Mouse (Mus musculus): ENCODE data around the gene Aprt. TPM values are rescaled to one million over a fixed set of nuclear protein-coding genes. Genes with fewer than 3 reads are reported as not detected.

Gene Aprt
- polyA plus RNA-seq, 1 experiment from 2014 or later = 262 TPM

DNA sequence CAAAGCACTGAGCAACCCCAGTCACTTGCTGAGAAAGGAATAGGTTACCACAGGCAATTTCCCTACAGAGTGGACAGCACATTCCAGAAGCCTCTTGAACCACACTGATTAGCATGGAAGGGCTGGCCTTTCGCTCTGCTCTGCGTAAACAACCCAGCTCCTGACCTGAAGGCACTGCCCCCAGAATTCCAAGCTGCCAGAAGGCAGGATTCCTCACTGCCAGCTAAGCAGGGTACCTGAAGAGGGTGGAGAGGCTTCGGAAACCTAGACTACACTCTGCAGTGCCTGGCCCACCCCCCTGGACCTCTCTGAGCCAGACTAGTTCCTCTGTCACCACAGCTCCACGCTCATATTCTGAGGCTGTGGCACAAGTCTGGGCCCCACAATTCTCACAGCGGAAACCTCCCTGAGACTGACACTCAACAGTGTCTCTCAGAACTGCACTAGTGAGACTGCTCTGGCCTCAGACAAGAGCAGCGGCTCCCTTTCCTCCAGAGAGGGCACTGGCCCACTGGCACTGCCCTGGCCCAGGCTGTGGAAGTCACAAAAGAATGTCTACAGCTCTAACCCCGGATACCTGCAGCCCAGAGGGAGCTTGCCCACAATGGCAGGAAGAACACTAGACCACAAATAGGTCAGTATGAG, 50.1 kb downstream of the Aprt start:
- peaks cover 75% of the 10 kb centered on the region for H3K4me1 ChIP-seq (ENCODE audit: control insufficient read depth, insufficient read depth, low read length)
- no peaks in the 10 kb centered on the region for H3K9me3 ChIP-seq (replicated peaks; ENCODE audit: control insufficient read depth, low read length)
- peak overlapping the region; percentile 46 for H3K4me2 ChIP-seq
- WGBS (ENCODE audit: insufficient replicate concordance) = 36% methylated on average over 7 of the region's 7 CpGs
- no peaks in the 10 kb centered on the region for H3K27me3 ChIP-seq (ENCODE audit: control insufficient read depth, insufficient read depth, low read length)
- peak overlapping the region; percentile 90 for H3K27ac ChIP-seq (ENCODE audit: low read depth, low read length)
- peak overlapping the region; percentile 58 for H3K9ac ChIP-seq (ENCODE audit: low read depth, low read length)
- no peak overlapping the region for H3K4me3 ChIP-seq (ENCODE audit: low read depth, low read length)
- H3K36me3 ChIP-seq (ENCODE audit: control insufficient read depth, insufficient read depth, low read length) = peaks cover 6% of the 10 kb centered on the region; the same call in 1 of the 2 replicates
- no peak; the same call in 1 of the 2 replicates for ATAC-seq (replicated peaks; ENCODE audit: insufficient number of reproducible peaks, low FRiP score, low TSS enrichment)

- Histone ChIP-seq H3K9ac (ENCODE audit: low read depth, low read length) (peak overlapping the region; percentile 58), H3K27ac (ENCODE audit: low read depth, low read length) (peak overlapping the region; percentile 90), H3K4me1 (ENCODE audit: control insufficient read depth, insufficient read depth, low read length) (peaks cover 70% of the 10 kb centered on the region), H3K4me3 (ENCODE audit: low read depth, low read length) (no peak overlapping the region), H3K9me3 (replicated peaks; ENCODE audit: control insufficient read depth, low read length) (no peaks in the 10 kb centered on the region), H3K36me3 (ENCODE audit: control insufficient read depth, insufficient read depth, low read length) (peaks cover 6% of the 10 kb centered on the region; the same call in 1 of the 2 replicates), H3K4me2 (peak overlapping the region; percentile 46), H3K27me3 (ENCODE audit: control insufficient read depth, insufficient read depth, low read length) (no peaks in the 10 kb centered on the region)
- no peak for ATAC-seq (replicated peaks; ENCODE audit: insufficient number of reproducible peaks, low FRiP score, low TSS enrichment)
- 48% methylated on average over 3 of the region's 3 CpGs for WGBS (ENCODE audit: insufficient replicate concordance)
These were observed 50.6 kb downstream of the Aprt start for GRCm38 (mm10) chr8:122526084-122526483.

- no peak overlapping the region for H3K4me3 ChIP-seq (ENCODE audit: low read depth, low read length)
These were observed 51.7 kb downstream of the Aprt start for GRCm38 (mm10) chr8:122525004-122525403.

More at GRCm38 (mm10) chr8:122525004-122525403, 51.7 kb downstream of the Aprt start:
- Histone ChIP-seq H3K36me3 (ENCODE audit: control insufficient read depth, insufficient read depth, low read length) (peaks cover 6% of the 10 kb centered on the region; the same call in 1 of the 2 replicates), H3K9me3 (replicated peaks; ENCODE audit: control insufficient read depth, low read length) (no peaks in the 10 kb centered on the region), H3K4me1 (ENCODE audit: control insufficient read depth, insufficient read depth, low read length) (peaks cover 72% of the 10 kb centered on the region), H3K27me3 (ENCODE audit: control insufficient read depth, insufficient read depth, low read length) (no peaks in the 10 kb centered on the region), H3K4me2 (peak overlapping the region; percentile 55), H3K9ac (ENCODE audit: low read depth, low read length) (no peak overlapping the region; the same call in 1 of the 2 replicates), H3K27ac (ENCODE audit: low read depth, low read length) (peak overlapping the region; percentile 90)
- ATAC-seq (replicated peaks; ENCODE audit: insufficient number of reproducible peaks, low FRiP score, low TSS enrichment) = peak; percentile 62; the same call in 1 of the 2 replicates
- WGBS (ENCODE audit: insufficient replicate concordance) = 60% methylated on average over 6 of the region's 6 CpGs

Small RNA genes lying within 50 kb of the gene (microRNA-seq; reads per million reads assigned to microRNA genes)
- not detected for gene Mir6396 (ENCODE audit: borderline number of aligned reads)

Other genes starting within 250 kb of the Aprt start
- not detected in 2 replicates for gene Trhr2, start 216.2 kb downstream of the Aprt start, polyA plus RNA-seq (2014; fragmentation: Nextera tagmentation; extraction: Ambion mirVana)
- 22.2 and 26.8 TPM in 2 replicates for gene Zc3h18, start 200.3 kb downstream of the Aprt start, polyA plus RNA-seq (2014; fragmentation: Nextera tagmentation; extraction: Ambion mirVana)
- not detected in 2 replicates for gene Il17c, start 154.9 kb downstream of the Aprt start, polyA plus RNA-seq (2014; fragmentation: Nextera tagmentation; extraction: Ambion mirVana)
- 169 and 174 TPM in 2 replicates for gene Cyba, start 144.0 kb downstream of the Aprt start, polyA plus RNA-seq (2014; fragmentation: Nextera tagmentation; extraction: Ambion mirVana)
- 28.0 and 29.0 TPM in 2 replicates for gene Mvd, start 133.5 kb downstream of the Aprt start, polyA plus RNA-seq (2014; fragmentation: Nextera tagmentation; extraction: Ambion mirVana)
- 3.0 and 4.2 TPM in 2 replicates for gene Snai3, start 116.2 kb downstream of the Aprt start, polyA plus RNA-seq (2014; fragmentation: Nextera tagmentation; extraction: Ambion mirVana)
- gene Rnf166, start 100.8 kb downstream of the Aprt start, polyA plus RNA-seq (2014; fragmentation: Nextera tagmentation; extraction: Ambion mirVana) = 28.1 and 34.4 TPM in 2 replicates
- 35.2 and 39.0 TPM in 2 replicates for gene Ctu2, start 100.8 kb downstream of the Aprt start, polyA plus RNA-seq (2014; fragmentation: Nextera tagmentation; extraction: Ambion mirVana)
- 17.4 and 19.4 TPM in 2 replicates for gene Piezo1, start 25.6 kb downstream of the Aprt start, polyA plus RNA-seq (2014; fragmentation: Nextera tagmentation; extraction: Ambion mirVana)
- gene Cdt1, start 8.9 kb downstream of the Aprt start, polyA plus RNA-seq (2014; fragmentation: Nextera tagmentation; extraction: Ambion mirVana) = 29.5 and 30.4 TPM in 2 replicates
- gene Galns, start 34.6 kb upstream of the Aprt start, polyA plus RNA-seq (2014; fragmentation: Nextera tagmentation; extraction: Ambion mirVana) = 11.4 and 12.3 TPM in 2 replicates
- gene Trappc2l, start 34.7 kb upstream of the Aprt start, polyA plus RNA-seq (2014; fragmentation: Nextera tagmentation; extraction: Ambion mirVana) = 49.8 and 60.0 TPM in 2 replicates
- not detected in 2 replicates for gene Pabpn1l, start 45.8 kb upstream of the Aprt start, polyA plus RNA-seq (2014; fragmentation: Nextera tagmentation; extraction: Ambion mirVana)
- gene Cbfa2t3, start 122.2 kb upstream of the Aprt start, polyA plus RNA-seq (2014; fragmentation: Nextera tagmentation; extraction: Ambion mirVana) = 5.2 and 5.4 TPM in 2 replicates
- 15.4 and 17.5 TPM in 2 replicates for gene Acsf3, start 198.6 kb upstream of the Aprt start, polyA plus RNA-seq (2014; fragmentation: Nextera tagmentation; extraction: Ambion mirVana)